Mouse (Mus musculus): ENCODE data around the gene Mcat. TPM values are rescaled to one million over a fixed set of nuclear protein-coding genes. Genes with fewer than 3 reads are reported as not detected.
"Not testable (repeated sequence)": the region's sequence is repeated elsewhere in the genome, so short reads cannot be mapped to it uniquely, and the experiment has no call there.

Mcat gene
- polyA plus RNA-seq, 1 experiment, result 29.6 TPM

GRCm38 (mm10) chr15:83520861-83521382, 42.7 kb downstream of the Mcat start:
- Histone ChIP-seq H3K4me3 (ENCODE audit: insufficient read depth, low read depth, low read length) (no peak overlapping the region), H3K4me1 (ENCODE audit: control insufficient read depth, insufficient read depth, insufficient read length, low read length) (no peaks in the 10 kb centered on the region; the same call in 1 of the 2 replicates), H3K27ac (replicated peaks; ENCODE audit: low read depth, low read length) (no peak overlapping the region)

DNA sequence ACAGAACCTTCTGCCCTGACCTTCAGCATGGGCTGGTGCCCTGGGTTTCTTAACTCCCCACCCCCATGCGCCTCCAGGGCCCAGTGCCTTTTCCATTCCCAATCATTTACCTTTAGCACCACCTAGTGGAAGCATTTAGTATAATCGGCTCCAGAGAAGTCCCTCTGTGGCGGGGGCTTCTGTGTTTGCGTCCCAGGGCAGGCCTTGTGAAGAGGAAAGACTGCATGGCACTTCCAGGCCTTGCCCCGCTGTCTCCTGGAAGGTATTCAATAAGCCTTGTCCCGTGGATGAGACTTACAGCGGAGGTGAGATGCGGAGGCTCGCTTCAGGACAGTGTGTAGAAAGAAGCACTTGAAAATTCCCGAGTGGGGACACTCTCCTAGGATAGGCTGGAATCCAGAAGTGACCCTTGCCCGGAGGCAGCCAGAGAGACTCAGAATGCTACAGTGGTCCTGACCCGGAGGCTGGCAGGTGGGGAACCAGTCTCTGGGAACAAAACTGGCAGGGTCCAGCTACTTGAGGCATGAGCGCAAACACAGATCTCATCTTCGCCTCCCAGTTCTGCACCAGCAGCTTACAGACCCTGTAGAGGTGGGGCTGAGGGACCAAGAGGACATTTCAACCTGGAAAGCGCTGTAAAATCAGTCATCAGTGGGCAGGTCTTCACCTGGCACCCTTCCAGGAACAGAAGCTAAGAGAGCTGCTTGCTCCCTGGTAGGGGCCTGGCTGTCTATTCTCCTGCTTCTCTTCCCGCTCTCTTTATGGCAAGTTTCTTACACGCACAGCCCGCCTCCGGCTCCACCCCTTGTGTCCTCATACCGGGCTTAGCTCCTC, 45.2 kb downstream of the Mcat start:
- H3K27ac ChIP-seq (replicated peaks; ENCODE audit: low read depth, low read length), result no peak overlapping the region
- no peaks in the 10 kb centered on the region; the same call in 1 of the 2 replicates for H3K4me1 ChIP-seq (ENCODE audit: control insufficient read depth, insufficient read depth, insufficient read length, low read length)
- H3K4me3 ChIP-seq (ENCODE audit: insufficient read depth, low read depth, low read length), result peak overlapping the region; percentile 8; the same call in 1 of the 2 replicates

DNA sequence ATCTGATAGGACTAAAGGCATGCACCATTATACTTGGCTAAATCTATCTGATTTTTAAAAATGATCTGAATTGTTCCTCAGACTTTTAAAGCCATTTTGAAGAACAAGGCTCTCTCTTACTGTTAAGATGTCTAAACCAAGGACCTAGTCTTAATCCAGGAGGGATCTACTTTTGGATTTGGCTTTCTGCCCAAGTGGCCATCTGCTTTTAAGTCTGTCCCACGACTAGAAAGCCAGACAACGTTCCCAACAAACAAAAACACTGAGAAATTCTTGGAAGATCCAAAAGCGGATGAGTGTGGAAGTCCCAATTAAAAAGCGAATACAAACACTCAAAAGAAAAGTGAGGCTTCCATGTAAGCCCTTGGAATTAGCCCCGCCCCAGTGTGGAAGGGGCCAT, 48.6 kb downstream of the Mcat start:
- Histone ChIP-seq H3K4me1 (ENCODE audit: control insufficient read depth, insufficient read depth, insufficient read length, low read length) (no peaks in the 10 kb centered on the region), H3K4me3 (ENCODE audit: insufficient read depth, low read depth, low read length) (no peak overlapping the region), H3K27ac (replicated peaks; ENCODE audit: low read depth, low read length) (no peak overlapping the region)

DNA sequence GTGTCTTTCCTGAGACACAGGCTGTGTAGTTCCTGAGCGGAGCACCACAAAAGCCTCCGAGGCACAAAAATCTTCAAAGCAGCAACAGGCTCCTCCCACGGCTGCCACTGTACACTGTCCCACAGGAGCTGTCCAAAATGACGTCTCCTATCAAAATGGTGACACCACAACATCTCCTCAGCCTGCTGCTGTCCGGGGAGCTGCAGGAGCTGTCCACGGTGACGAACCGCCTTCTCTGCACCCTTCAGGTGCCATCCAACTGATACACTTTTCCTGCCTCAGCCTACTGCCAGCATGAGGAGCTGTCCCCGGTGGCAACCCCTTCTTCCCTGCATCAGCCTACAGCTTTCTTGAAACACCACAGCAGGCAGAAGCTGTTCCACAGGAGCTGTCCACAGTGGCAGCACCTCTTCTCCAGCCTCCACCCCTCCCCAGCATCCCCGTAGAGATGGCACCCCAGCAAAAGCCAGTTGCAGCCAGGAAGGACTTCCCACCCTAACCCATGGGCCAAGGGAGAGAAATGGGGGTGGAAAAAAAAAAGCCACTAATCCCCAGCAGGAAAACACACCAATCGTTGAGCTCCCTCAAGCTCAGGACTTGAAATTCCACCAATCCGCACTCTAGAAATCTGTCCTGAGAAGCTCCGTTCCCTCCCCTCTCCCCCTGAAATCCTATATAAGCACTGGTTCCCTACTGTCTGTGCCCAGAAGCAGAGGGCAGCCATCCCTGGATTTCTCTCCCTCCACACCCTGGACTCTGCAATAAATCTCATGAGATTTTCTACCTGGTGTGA, 50.9 kb downstream of the Mcat start:
- Histone ChIP-seq H3K4me3 (ENCODE audit: insufficient read depth, low read depth, low read length) (no peak overlapping the region), H3K27ac (replicated peaks; ENCODE audit: low read depth, low read length) (no peak overlapping the region), H3K4me1 (ENCODE audit: control insufficient read depth, insufficient read depth, insufficient read length, low read length) (no peaks in the 10 kb centered on the region)

DNA sequence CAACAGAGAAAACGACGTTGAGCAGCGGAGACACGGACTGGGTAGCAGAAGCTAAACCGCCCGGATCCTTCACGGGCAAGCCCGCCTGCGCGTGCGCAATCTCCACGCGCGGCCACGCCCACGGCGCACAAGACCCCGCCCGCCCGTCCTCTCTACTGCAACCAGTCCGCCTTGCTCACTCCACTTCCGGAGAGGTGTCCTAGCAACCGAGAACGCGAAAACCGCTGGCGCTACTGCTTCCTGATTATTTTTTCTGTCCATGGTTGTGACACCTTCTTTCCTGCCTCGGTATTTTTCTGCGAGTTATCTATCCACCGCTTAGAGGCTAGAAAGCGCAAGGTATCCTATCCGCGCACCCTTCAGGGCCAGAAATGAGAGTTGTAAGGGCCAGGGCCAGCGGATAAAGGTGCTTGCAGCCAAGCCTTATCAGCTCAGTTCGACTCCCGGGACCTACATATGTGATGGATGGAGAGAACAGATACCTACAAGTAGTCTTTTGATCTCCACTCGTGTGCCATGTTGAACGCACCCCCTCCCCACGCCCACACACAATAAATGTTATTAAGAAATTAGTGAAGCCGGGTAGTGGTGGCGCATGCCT, 52.7 kb downstream of the Mcat start, which contains the start of gene Ttll1:
Gene Ttll1, minus strand, starts transcription at position 89 of the 601 bp plus-strand sequence.
- Histone ChIP-seq H3K4me3 (ENCODE audit: insufficient read depth, low read depth, low read length) (peak within 1 kb of the TSS; percentile 68), H3K27ac (replicated peaks; ENCODE audit: low read depth, low read length) (no peak within 1 kb of the TSS), H3K4me1 (ENCODE audit: control insufficient read depth, insufficient read depth, insufficient read length, low read length) (no peaks in the 10 kb centered on the region)

- H3K27ac ChIP-seq (replicated peaks; ENCODE audit: low read depth, low read length), result no peak overlapping the region
- no peaks in the 10 kb centered on the region for H3K4me1 ChIP-seq (ENCODE audit: control insufficient read depth, insufficient read depth, insufficient read length, low read length)
- peak overlapping the region; percentile 68 for H3K4me3 ChIP-seq (ENCODE audit: insufficient read depth, low read depth, low read length)
Measured at GRCm38 (mm10) chr15:83509950-83510804, 53.4 kb downstream of the Mcat start.

DNA sequence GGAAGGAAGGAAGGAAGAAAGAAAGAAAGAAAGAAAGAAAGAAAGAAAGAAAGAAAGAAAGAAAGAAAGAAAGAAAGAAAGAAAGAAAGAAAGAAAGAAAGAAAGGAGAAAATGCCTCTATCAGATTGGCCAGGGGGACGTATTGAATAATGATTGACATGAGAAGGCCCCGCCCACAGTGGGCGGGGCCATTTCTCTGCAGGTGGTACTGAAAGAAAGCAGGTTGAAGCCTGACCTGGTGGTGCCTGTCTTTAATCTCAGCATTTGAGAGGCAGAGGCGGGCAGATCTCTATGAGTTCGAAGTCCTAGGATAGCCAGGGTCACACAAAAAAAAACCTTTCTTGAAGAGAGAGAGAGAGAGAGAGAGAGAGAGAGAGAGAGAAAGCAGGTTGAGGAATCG, 62.1 kb downstream of the Mcat start:
- not testable (repeated sequence) for H3K4me3 ChIP-seq (ENCODE audit: insufficient read depth, low read depth, low read length); H3K4me1 ChIP-seq (ENCODE audit: control insufficient read depth, insufficient read depth, insufficient read length, low read length); H3K27ac ChIP-seq (replicated peaks; ENCODE audit: low read depth, low read length)

GRCm38 (mm10) chr15:83500352-83500751, 63.2 kb downstream of the Mcat start:
- Histone ChIP-seq H3K4me3 (ENCODE audit: insufficient read depth, low read depth, low read length) (no peak overlapping the region), H3K4me1 (ENCODE audit: control insufficient read depth, insufficient read depth, insufficient read length, low read length) (no peaks in the 10 kb centered on the region), H3K27ac (replicated peaks; ENCODE audit: low read depth, low read length) (no peak overlapping the region)

DNA sequence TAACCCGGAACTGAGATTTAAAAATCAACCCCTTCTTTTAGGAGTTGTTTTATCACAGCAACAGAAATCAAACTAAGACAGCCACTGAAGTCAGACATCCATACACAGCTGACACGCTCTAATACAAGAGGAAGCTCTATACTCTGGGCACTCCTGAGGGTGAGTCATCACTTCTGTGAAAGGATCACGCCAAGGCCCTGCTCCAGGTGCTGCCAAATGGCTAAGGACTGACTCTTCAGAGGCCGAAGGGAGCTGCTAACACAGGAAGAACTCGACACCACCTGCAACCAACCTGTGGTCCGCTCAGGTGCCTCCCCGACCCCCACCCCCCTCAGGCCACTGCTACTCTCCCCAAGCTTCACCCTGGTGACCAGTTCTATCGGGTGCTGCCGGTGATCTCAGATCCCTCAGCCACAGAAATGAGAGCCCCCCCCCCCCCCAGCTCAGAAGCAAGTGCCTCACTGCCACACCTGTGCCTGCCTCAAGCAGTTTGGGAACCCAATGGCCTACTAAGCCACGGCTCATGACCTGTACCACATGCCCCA, 64.3 kb downstream of the Mcat start:
- Histone ChIP-seq H3K4me3 (ENCODE audit: insufficient read depth, low read depth, low read length) (no peak overlapping the region), H3K27ac (replicated peaks; ENCODE audit: low read depth, low read length) (no peak overlapping the region), H3K4me1 (ENCODE audit: control insufficient read depth, insufficient read depth, insufficient read length, low read length) (no peaks in the 10 kb centered on the region)

GRCm38 (mm10) chr15:83497299-83497698, 66.3 kb downstream of the Mcat start:
- H3K4me3 ChIP-seq (ENCODE audit: insufficient read depth, low read depth, low read length), result no peak overlapping the region
- no peaks in the 10 kb centered on the region for H3K4me1 ChIP-seq (ENCODE audit: control insufficient read depth, insufficient read depth, insufficient read length, low read length)
- H3K27ac ChIP-seq (replicated peaks; ENCODE audit: low read depth, low read length), result no peak overlapping the region

Other genes with a start within 250 kb of the Mcat start
- gene Arfgap3, start 213.5 kb downstream of the Mcat start, polyA plus RNA-seq (2012; ENCODE audit: insufficient read depth, insufficient read length, missing spikeins), result 6.4 and 12.2 TPM in 2 replicates
- gene Pacsin2, start 99.2 kb downstream of the Mcat start, polyA plus RNA-seq (2012; ENCODE audit: insufficient read depth, insufficient read length, missing spikeins), result 42.5 and 50.0 TPM in 2 replicates
- 6.0 and 7.2 TPM in 2 replicates for gene Ttll1, start 52.9 kb downstream of the Mcat start, polyA plus RNA-seq (2012; ENCODE audit: insufficient read depth, insufficient read length, missing spikeins)
- gene Bik, start 36.9 kb downstream of the Mcat start, polyA plus RNA-seq (2012; ENCODE audit: insufficient read depth, insufficient read length, missing spikeins), result 4.1 TPM in 1 of 2 replicates, not detected in the other
- 723 and 770 TPM in 2 replicates for gene Tspo, start 195 bp downstream of the Mcat start, polyA plus RNA-seq (2012; ENCODE audit: insufficient read depth, insufficient read length, missing spikeins)
- gene Ttll12, start 31.4 kb upstream of the Mcat start, polyA plus RNA-seq (2012; ENCODE audit: insufficient read depth, insufficient read length, missing spikeins), result 7.0 and 7.7 TPM in 2 replicates
- not detected in 2 replicates for gene Scube1, start 161.2 kb upstream of the Mcat start, polyA plus RNA-seq (2012; ENCODE audit: insufficient read depth, insufficient read length, missing spikeins)
- gene Mpped1, start 215.7 kb upstream of the Mcat start, polyA plus RNA-seq (2012; ENCODE audit: insufficient read depth, insufficient read length, missing spikeins), result not detected in 2 replicates

Measured in brown adipose tissue, adult 24 weeks (tissue).